Mouse (Mus musculus) heart, embryonic 15.5 days (tissue): ENCODE data around the gene Bex3. TPM values are rescaled to one million over a fixed set of nuclear protein-coding genes. Genes with fewer than 3 reads are reported as not detected.
A peak's percentile ranks its signal among the peaks of the same experiment; 100 is the strongest.
"Not testable (repeated sequence)": the region's sequence is repeated elsewhere in the genome, so short reads cannot be mapped to it uniquely, and the experiment has no call there.

Source experiments
- ATAC-seq: fragments of 200-750 bp; cut with Nextera tagmentation; replicated peaks from 2 replicates; pipeline ENCODE4 v1.8.0; 2017; ENCODE audit warnings: low read depth, moderate TSS enrichment; ENCODE audit not compliant: insufficient number of reproducible peaks, insufficient read depth, low FRiP score
- H3K27ac ChIP-seq: fragments of 300-500 bp; sonication (generic); 2 replicates; pipeline ENCODE4 v1.5.1; 2015; ENCODE audit warnings: mild to moderate bottlenecking, inconsistent platforms
- H3K27me3 ChIP-seq: fragments of 300-500 bp; sonication (generic); 2 replicates; pipeline ENCODE4 v1.6.1; 2015; ENCODE audit warnings: inconsistent platforms
- H3K36me3 ChIP-seq: fragments of 300-500 bp; sonication (generic); 2 replicates; pipeline ENCODE4 v1.6.1; 2015; ENCODE audit warnings: mild to moderate bottlenecking, inconsistent platforms
- H3K4me1 ChIP-seq: fragments of 300-500 bp; sonication (generic); replicated peaks from 2 replicates; pipeline ENCODE4 v1.6.1; 2015; ENCODE audit warnings: inconsistent platforms
- H3K4me2 ChIP-seq: fragments of 300-500 bp; sonication (generic); 2 replicates; pipeline ENCODE4 v1.6.1; 2015; ENCODE audit warnings: inconsistent platforms, mild to moderate bottlenecking, moderate library complexity
- H3K4me3 ChIP-seq: fragments of 300-500 bp; sonication (generic); 2 replicates; pipeline ENCODE4 v1.5.1; 2015; ENCODE audit warnings: mild to moderate bottlenecking, inconsistent platforms
- H3K9ac ChIP-seq: fragments of 300-500 bp; sonication (generic); 2 replicates; pipeline ENCODE4 v1.6.1; 2015; ENCODE audit warnings: mild to moderate bottlenecking, inconsistent platforms
- H3K9me3 ChIP-seq: fragments of 300-500 bp; sonication (generic); replicated peaks from 2 replicates; pipeline ENCODE4 v1.6.1; 2016; ENCODE audit warnings: inconsistent platforms
- WGBS: fragments of 180-500 bp; shearing (Covaris S2); methylation state at CpG from one replicate; pipeline ENCODE4 v1.1.7; 2015; ENCODE audit warnings: mixed read lengths; 5-methylcytosine and 5-hydroxymethylcytosine counted together
- polyA plus RNA-seq: library from polyadenylated mRNA; unstranded; fragments of >200 nt; fragmentation: Nextera tagmentation; extraction: Ambion mirVana; gene quantifications from 2 replicates; pipeline ENCODE4 v1.2.1, GENCODE M21; 2015

Bex3 gene
- polyA plus RNA-seq, 1 experiment from 2014 or later: 413 TPM

- ATAC-seq: no peak
- H3K27me3 ChIP-seq: no peaks in the 10 kb centered on the region
- peaks cover 5% of the 10 kb centered on the region; the same call in 1 of the 2 replicates for H3K4me1 ChIP-seq
- H3K36me3 ChIP-seq: no peaks in the 10 kb centered on the region
- 68% methylated on average over 4 of the region's 4 CpGs for WGBS
- H3K27ac ChIP-seq: no peak overlapping the region
- H3K4me3 ChIP-seq: no peak overlapping the region
- no peak overlapping the region for H3K9ac ChIP-seq
- no peaks in the 10 kb centered on the region for H3K9me3 ChIP-seq
- H3K4me2 ChIP-seq: no peak overlapping the region
Observed at GRCm38 (mm10) chrX:136268173-136268572, 1.9 kb upstream of the Bex3 start.

- H3K4me1 ChIP-seq, H3K36me3 ChIP-seq, H3K9me3 ChIP-seq, H3K27me3 ChIP-seq: not testable (repeated sequence)
- peak overlapping the region; percentile 46 for H3K9ac ChIP-seq
- ATAC-seq: peak; percentile 45
- peak overlapping the region; percentile 55 for H3K4me3 ChIP-seq
- H3K4me2 ChIP-seq: peak overlapping the region; percentile 54
- H3K27ac ChIP-seq: peak overlapping the region; percentile 63
- 13% methylated on average over 1 of the region's 60 CpGs for WGBS
Observed at GRCm38 (mm10) chrX:136270393-136271111, 499 bp downstream of the Bex3 start.

- H3K27ac ChIP-seq: peak overlapping the region; percentile 53
Observed at GRCm38 (mm10) chrX:136274542-136274941, 4.5 kb downstream of the Bex3 start.

GRCm38 (mm10) chrX:136275386-136275785, 5.3 kb downstream of the Bex3 start:
- H3K27ac ChIP-seq: no peak overlapping the region
- H3K9me3 ChIP-seq: no peaks in the 10 kb centered on the region
- 44% methylated on average over 3 of the region's 3 CpGs for whole genome bisulfite sequencing
- H3K4me1 ChIP-seq: peaks cover 5% of the 10 kb centered on the region; the same call in 1 of the 2 replicates
- no peak for ATAC-seq
- no peaks in the 10 kb centered on the region for H3K27me3 ChIP-seq
- no peak overlapping the region for H3K4me2 ChIP-seq
- H3K36me3 ChIP-seq: no peaks in the 10 kb centered on the region
- H3K4me3 ChIP-seq: no peak overlapping the region
- H3K9ac ChIP-seq: no peak overlapping the region

More at GRCm38 (mm10) chrX:136274542-136274941, 4.5 kb downstream of the Bex3 start:
- Histone ChIP-seq H3K9ac (no peak overlapping the region), H3K4me3 (no peak overlapping the region), H3K9me3 (no peaks in the 10 kb centered on the region), H3K4me2 (no peak overlapping the region), H3K27me3 (no peaks in the 10 kb centered on the region), H3K4me1 (peaks cover 5% of the 10 kb centered on the region; the same call in 1 of the 2 replicates), H3K36me3 (no peaks in the 10 kb centered on the region)
- WGBS: 23% methylated on average over 3 of the region's 3 CpGs
- ATAC-seq: no peak

- ATAC-seq: no peak
- Histone ChIP-seq H3K27ac (no peak overlapping the region), H3K9me3 (no peaks in the 10 kb centered on the region), H3K4me1 (no peaks in the 10 kb centered on the region), H3K36me3 (no peaks in the 10 kb centered on the region), H3K27me3 (no peaks in the 10 kb centered on the region), H3K4me3 (no peak overlapping the region), H3K4me2 (no peak overlapping the region), H3K9ac (no peak overlapping the region)
- 81% methylated on average over 7 of the region's 7 CpGs for WGBS
Observed at GRCm38 (mm10) chrX:136277577-136277976, 7.5 kb downstream of the Bex3 start.

GRCm38 (mm10) chrX:136278401-136278800, 8.3 kb downstream of the Bex3 start:
- Histone ChIP-seq H3K36me3 (no peaks in the 10 kb centered on the region), H3K27ac (no peak overlapping the region), H3K4me3 (no peak overlapping the region), H3K9me3 (no peaks in the 10 kb centered on the region), H3K27me3 (no peaks in the 10 kb centered on the region), H3K9ac (no peak overlapping the region), H3K4me2 (no peak overlapping the region), H3K4me1 (no peaks in the 10 kb centered on the region)
- no peak for ATAC-seq

- 76% methylated on average over 5 of the region's 5 CpGs for WGBS
- Histone ChIP-seq H3K4me1 (no peaks in the 10 kb centered on the region), H3K9me3 (no peaks in the 10 kb centered on the region), H3K27ac (no peak overlapping the region), H3K9ac (no peak overlapping the region), H3K4me3 (no peak overlapping the region), H3K27me3 (no peaks in the 10 kb centered on the region), H3K4me2 (no peak overlapping the region), H3K36me3 (no peaks in the 10 kb centered on the region)
- ATAC-seq: no peak
Observed at GRCm38 (mm10) chrX:136279410-136279809, 9.4 kb downstream of the Bex3 start.

- Histone ChIP-seq H3K4me3 (no peak overlapping the region), H3K36me3 (no peaks in the 10 kb centered on the region), H3K27ac (no peak overlapping the region), H3K9me3 (no peaks in the 10 kb centered on the region), H3K9ac (no peak overlapping the region), H3K27me3 (no peaks in the 10 kb centered on the region), H3K4me1 (no peaks in the 10 kb centered on the region), H3K4me2 (no peak overlapping the region)
- WGBS: 36% methylated on average over 8 of the region's 8 CpGs
- no peak for ATAC-seq
Observed at GRCm38 (mm10) chrX:136290817-136291281, 20.8 kb downstream of the Bex3 start.

GRCm38 (mm10) chrX:136304295-136304694, 34.2 kb downstream of the Bex3 start:
- no peaks in the 10 kb centered on the region for H3K36me3 ChIP-seq
- no peaks in the 10 kb centered on the region for H3K27me3 ChIP-seq
- no peak overlapping the region for H3K4me2 ChIP-seq
- no peak overlapping the region for H3K4me3 ChIP-seq
- no peak overlapping the region for H3K27ac ChIP-seq
- no peaks in the 10 kb centered on the region for H3K9me3 ChIP-seq
- H3K9ac ChIP-seq: no peak overlapping the region
- ATAC-seq: no peak
- H3K4me1 ChIP-seq: no peaks in the 10 kb centered on the region

GRCm38 (mm10) chrX:136306196-136306595, 36.1 kb downstream of the Bex3 start:
- H3K9ac ChIP-seq: no peak overlapping the region
- no peak overlapping the region for H3K4me3 ChIP-seq
- H3K9me3 ChIP-seq: no peaks in the 10 kb centered on the region
- no peak for ATAC-seq
- H3K4me2 ChIP-seq: no peak overlapping the region
- no peak overlapping the region for H3K27ac ChIP-seq
- 14% methylated on average over 1 of the region's 1 CpGs for WGBS
- H3K27me3 ChIP-seq: no peaks in the 10 kb centered on the region
- no peaks in the 10 kb centered on the region for H3K4me1 ChIP-seq
- no peaks in the 10 kb centered on the region for H3K36me3 ChIP-seq

- no peak for ATAC-seq
- no peak overlapping the region for H3K4me2 ChIP-seq
- 37% methylated on average over 4 of the region's 4 CpGs for WGBS
Observed at GRCm38 (mm10) chrX:136313303-136313702, 43.2 kb downstream of the Bex3 start.

More at GRCm38 (mm10) chrX:136313303-136313702, 43.2 kb downstream of the Bex3 start:
- Histone ChIP-seq H3K9me3 (no peaks in the 10 kb centered on the region), H3K4me1 (no peaks in the 10 kb centered on the region), H3K27ac (no peak overlapping the region), H3K36me3 (no peaks in the 10 kb centered on the region), H3K4me3 (no peak overlapping the region), H3K27me3 (no peaks in the 10 kb centered on the region), H3K9ac (no peak overlapping the region)
